Mouse (Mus musculus) olfactory bulb, adult 2 months (tissue): ENCODE data around the gene Bmyc.

Experiments used
- CTCF ChIP-seq: fragments of 200-500 bp; IDR thresholded peaks from 2 replicates; pipeline ENCODE4 v1.5.1; 2012; ENCODE audit warnings: low read depth, mild to moderate bottlenecking, low read length, moderate library complexity; ENCODE audit not compliant: insufficient read depth
- POLR2A ChIP-seq: fragments of 200-500 bp; IDR thresholded peaks from 2 replicates; pipeline ENCODE4 v1.6.1; 2012; ENCODE audit warnings: mild to moderate bottlenecking, low read depth, low read length, moderate library complexity; ENCODE audit not compliant: insufficient read depth

- no peak for TF ChIP-seq CTCF
- TF ChIP-seq POLR2A, result no peak
Measured at GRCm38 (mm10) chr2:25698696-25699095, 7.8 kb upstream of the Bmyc start.
